Mouse (Mus musculus): Measurements from ENCODE around the gene Adora3.

- no peak for TF ChIP-seq CTCF (IDR thresholded peaks at IDR 0.05; ENCODE audit: low read depth)
- TF ChIP-seq EP300 (IDR thresholded peaks at IDR 0.05; ENCODE audit: low read depth), result no peak
Observed at GRCm38 (mm10) chr3:105831584-105831983, 39.1 kb upstream of the Adora3 start.
